Mouse (Mus musculus): ENCODE data around the gene Rnf40. TPM values are rescaled to one million over a fixed set of nuclear protein-coding genes. Genes with fewer than 3 reads are reported as not detected.
"Not testable (repeated sequence)": the region's sequence is repeated elsewhere in the genome, so short reads cannot be mapped to it uniquely, and the experiment has no call there.

Rnf40 gene
- polyA plus RNA-seq, 1 experiment, result 48.0 TPM

- Histone ChIP-seq H3K4me1 (ENCODE audit: control insufficient read depth, insufficient read depth, low read length) (peaks cover 3% of the 10 kb centered on the region), H3K27ac (ENCODE audit: insufficient read depth, low read length) (no peak overlapping the region), H3K4me3 (ENCODE audit: insufficient read depth, low read length) (peak overlapping the region; percentile 52)
- no peak for TF ChIP-seq CTCF (IDR thresholded peaks at IDR 0.05; ENCODE audit: extremely low read depth, insufficient read depth, low read length)
- peak; percentile 58; the same call in 1 of the 2 replicates for TF ChIP-seq POLR2A (IDR thresholded peaks at IDR 0.05; ENCODE audit: extremely low read depth, insufficient read depth, low read length)
Measured at GRCm38 (mm10) chr7:127636963-127637362, 48.4 kb downstream of the Rnf40 start.

GRCm38 (mm10) chr7:127641260-127641659, 52.7 kb downstream of the Rnf40 start:
- H3K4me1 ChIP-seq (ENCODE audit: control insufficient read depth, insufficient read depth, low read length), result peaks cover 3% of the 10 kb centered on the region
- H3K27ac ChIP-seq (ENCODE audit: insufficient read depth, low read length), result no peak overlapping the region

GRCm38 (mm10) chr7:127642254-127642653, 53.7 kb downstream of the Rnf40 start:
- no peak for TF ChIP-seq CTCF (IDR thresholded peaks at IDR 0.05; ENCODE audit: extremely low read depth, insufficient read depth, low read length)
- no peak for TF ChIP-seq POLR2A (IDR thresholded peaks at IDR 0.05; ENCODE audit: extremely low read depth, insufficient read depth, low read length)
- peaks cover 3% of the 10 kb centered on the region for H3K4me1 ChIP-seq (ENCODE audit: control insufficient read depth, insufficient read depth, low read length)
- H3K4me3 ChIP-seq (ENCODE audit: insufficient read depth, low read length), result no peak overlapping the region
- H3K27ac ChIP-seq (ENCODE audit: insufficient read depth, low read length), result no peak overlapping the region

More at GRCm38 (mm10) chr7:127641260-127641659, 52.7 kb downstream of the Rnf40 start:
- no peak overlapping the region for H3K4me3 ChIP-seq (ENCODE audit: insufficient read depth, low read length)
- no peak for TF ChIP-seq CTCF (IDR thresholded peaks at IDR 0.05; ENCODE audit: extremely low read depth, insufficient read depth, low read length)
- TF ChIP-seq POLR2A (IDR thresholded peaks at IDR 0.05; ENCODE audit: extremely low read depth, insufficient read depth, low read length), result no peak

GRCm38 (mm10) chr7:127646363-127646762, 57.8 kb downstream of the Rnf40 start:
- Histone ChIP-seq H3K4me3 (ENCODE audit: insufficient read depth, low read length) (no peak overlapping the region), H3K27ac (ENCODE audit: insufficient read depth, low read length) (no peak overlapping the region), H3K4me1 (ENCODE audit: control insufficient read depth, insufficient read depth, low read length) (no peaks in the 10 kb centered on the region)
- no peak for TF ChIP-seq POLR2A (IDR thresholded peaks at IDR 0.05; ENCODE audit: extremely low read depth, insufficient read depth, low read length)
- TF ChIP-seq CTCF (IDR thresholded peaks at IDR 0.05; ENCODE audit: extremely low read depth, insufficient read depth, low read length), result no peak

GRCm38 (mm10) chr7:127647576-127647975, 59.0 kb downstream of the Rnf40 start:
- H3K27ac ChIP-seq (ENCODE audit: insufficient read depth, low read length); H3K4me1 ChIP-seq (ENCODE audit: control insufficient read depth, insufficient read depth, low read length); H3K4me3 ChIP-seq (ENCODE audit: insufficient read depth, low read length): not testable (repeated sequence)

- Histone ChIP-seq H3K4me1 (ENCODE audit: control insufficient read depth, insufficient read depth, low read length) (no peaks in the 10 kb centered on the region), H3K4me3 (ENCODE audit: insufficient read depth, low read length) (no peak overlapping the region), H3K27ac (ENCODE audit: insufficient read depth, low read length) (no peak overlapping the region)
- TF ChIP-seq POLR2A (IDR thresholded peaks at IDR 0.05; ENCODE audit: extremely low read depth, insufficient read depth, low read length) (no peak), CTCF (IDR thresholded peaks at IDR 0.05; ENCODE audit: extremely low read depth, insufficient read depth, low read length) (no peak)
Measured at GRCm38 (mm10) chr7:127648516-127649201, 60.1 kb downstream of the Rnf40 start.

- Histone ChIP-seq H3K4me1 (ENCODE audit: control insufficient read depth, insufficient read depth, low read length) (no peaks in the 10 kb centered on the region), H3K4me3 (ENCODE audit: insufficient read depth, low read length) (no peak overlapping the region), H3K27ac (ENCODE audit: insufficient read depth, low read length) (no peak overlapping the region)
- TF ChIP-seq POLR2A (IDR thresholded peaks at IDR 0.05; ENCODE audit: extremely low read depth, insufficient read depth, low read length), result no peak
- no peak for TF ChIP-seq CTCF (IDR thresholded peaks at IDR 0.05; ENCODE audit: extremely low read depth, insufficient read depth, low read length)
Measured at GRCm38 (mm10) chr7:127649206-127649605, 60.6 kb downstream of the Rnf40 start.

- TF ChIP-seq CTCF (IDR thresholded peaks at IDR 0.05; ENCODE audit: extremely low read depth, insufficient read depth, low read length) (no peak), POLR2A (IDR thresholded peaks at IDR 0.05; ENCODE audit: extremely low read depth, insufficient read depth, low read length) (no peak)
- H3K27ac ChIP-seq (ENCODE audit: insufficient read depth, low read length), result no peak overlapping the region
- H3K4me1 ChIP-seq (ENCODE audit: control insufficient read depth, insufficient read depth, low read length), result no peaks in the 10 kb centered on the region
- H3K4me3 ChIP-seq (ENCODE audit: insufficient read depth, low read length), result no peak overlapping the region
Measured at GRCm38 (mm10) chr7:127651624-127652023, 63.1 kb downstream of the Rnf40 start.

GRCm38 (mm10) chr7:127652050-127652449, 63.5 kb downstream of the Rnf40 start:
- H3K4me3 ChIP-seq (ENCODE audit: insufficient read depth, low read length), result no peak overlapping the region
- H3K4me1 ChIP-seq (ENCODE audit: control insufficient read depth, insufficient read depth, low read length), result no peaks in the 10 kb centered on the region
- TF ChIP-seq CTCF (IDR thresholded peaks at IDR 0.05; ENCODE audit: extremely low read depth, insufficient read depth, low read length) (no peak), POLR2A (IDR thresholded peaks at IDR 0.05; ENCODE audit: extremely low read depth, insufficient read depth, low read length) (no peak)
- no peak overlapping the region for H3K27ac ChIP-seq (ENCODE audit: insufficient read depth, low read length)

GRCm38 (mm10) chr7:127654318-127654717, 65.8 kb downstream of the Rnf40 start:
- no peak for TF ChIP-seq CTCF (IDR thresholded peaks at IDR 0.05; ENCODE audit: extremely low read depth, insufficient read depth, low read length)
- no peak for TF ChIP-seq POLR2A (IDR thresholded peaks at IDR 0.05; ENCODE audit: extremely low read depth, insufficient read depth, low read length)
- H3K27ac ChIP-seq (ENCODE audit: insufficient read depth, low read length), result no peak overlapping the region
- no peaks in the 10 kb centered on the region for H3K4me1 ChIP-seq (ENCODE audit: control insufficient read depth, insufficient read depth, low read length)
- no peak overlapping the region for H3K4me3 ChIP-seq (ENCODE audit: insufficient read depth, low read length)

Other genes starting within 250 kb of the Rnf40 start
- gene Zfp768, start 243.2 kb upstream of the Rnf40 start, polyA plus RNA-seq (2012; rRNA removed), result 14.2 and 14.6 TPM in 2 replicates
- 5.2 and 5.5 TPM in 2 replicates for gene Zfp747, start 212.7 kb upstream of the Rnf40 start, polyA plus RNA-seq (2012; rRNA removed)
- gene 9130019O22Rik, start 201.6 kb upstream of the Rnf40 start, polyA plus RNA-seq (2012; rRNA removed), result 2.7 TPM in 2 replicates
- 5.4 and 8.3 TPM in 2 replicates for gene E430018J23Rik, start 195.1 kb upstream of the Rnf40 start, polyA plus RNA-seq (2012; rRNA removed)
- gene Zfp764, start 181.9 kb upstream of the Rnf40 start, polyA plus RNA-seq (2012; rRNA removed), result 3.4 and 3.9 TPM in 2 replicates
- gene Zfp688, start 166.7 kb upstream of the Rnf40 start, polyA plus RNA-seq (2012; rRNA removed), result 19.2 and 19.3 TPM in 2 replicates
- gene Zfp689, start 139.6 kb upstream of the Rnf40 start, polyA plus RNA-seq (2012; rRNA removed), result 5.3 and 5.8 TPM in 2 replicates
- gene Prr14, start 129.2 kb upstream of the Rnf40 start, polyA plus RNA-seq (2012; rRNA removed), result 44.0 and 44.8 TPM in 2 replicates
- 26.6 and 27.1 TPM in 2 replicates for gene Fbrs, start 109.6 kb upstream of the Rnf40 start, polyA plus RNA-seq (2012; rRNA removed)
- 24.7 and 26.4 TPM in 2 replicates for gene Srcap, start 76.8 kb upstream of the Rnf40 start, polyA plus RNA-seq (2012; rRNA removed)
- gene Gm42715, start 69.2 kb upstream of the Rnf40 start, polyA plus RNA-seq (2012; rRNA removed), result 11.3 and 13.3 TPM in 2 replicates
- not detected in 2 replicates for gene Tmem265, start 27.4 kb upstream of the Rnf40 start, polyA plus RNA-seq (2012; rRNA removed)
- gene Phkg2, start 15.4 kb upstream of the Rnf40 start, polyA plus RNA-seq (2012; rRNA removed), result 143 and 150 TPM in 2 replicates
- 22.0 and 22.3 TPM in 2 replicates for gene Ccdc189, start 172 bp upstream of the Rnf40 start, polyA plus RNA-seq (2012; rRNA removed)
- 16.9 and 19.5 TPM in 2 replicates for gene Zfp629, start 27.0 kb downstream of the Rnf40 start, polyA plus RNA-seq (2012; rRNA removed)
- 25.5 and 27.0 TPM in 2 replicates for gene Bcl7c, start 120.2 kb downstream of the Rnf40 start, polyA plus RNA-seq (2012; rRNA removed)
- 7.1 and 7.5 TPM in 2 replicates for gene Ctf1, start 124.0 kb downstream of the Rnf40 start, polyA plus RNA-seq (2012; rRNA removed)
- gene Ctf2, start 143.4 kb downstream of the Rnf40 start, polyA plus RNA-seq (2012; rRNA removed), result not detected in 2 replicates
- 59.2 and 60.7 TPM in 2 replicates for gene Fbxl19, start 155.8 kb downstream of the Rnf40 start, polyA plus RNA-seq (2012; rRNA removed)
- 24.6 and 25.0 TPM in 2 replicates for gene Orai3, start 181.0 kb downstream of the Rnf40 start, polyA plus RNA-seq (2012; rRNA removed)
- 15.7 and 16.4 TPM in 2 replicates for gene Setd1a, start 187.9 kb downstream of the Rnf40 start, polyA plus RNA-seq (2012; rRNA removed)
- gene Gm49388, start 196.8 kb downstream of the Rnf40 start, polyA plus RNA-seq (2012; rRNA removed), result not detected in 2 replicates
- 14.2 and 14.5 TPM in 2 replicates for gene Hsd3b7, start 211.8 kb downstream of the Rnf40 start, polyA plus RNA-seq (2012; rRNA removed)
- 118 and 122 TPM in 2 replicates for gene Stx4a, start 235.5 kb downstream of the Rnf40 start, polyA plus RNA-seq (2012; rRNA removed)
- 381 and 383 TPM in 2 replicates for gene Stx1b, start 235.8 kb downstream of the Rnf40 start, polyA plus RNA-seq (2012; rRNA removed)

All from cortical plate, adult 2 months (tissue).